Mouse (Mus musculus) forebrain, embryonic 11.5 days (tissue): ENCODE measurements around the gene Rdh16. TPM values are rescaled to one million over a fixed set of nuclear protein-coding genes. Genes with fewer than 3 reads are reported as not detected.
"Not testable (repeated sequence)": the region's sequence is repeated elsewhere in the genome, so short reads cannot be mapped to it uniquely, and the experiment has no call there.

Source experiments
- ATAC-seq: fragments of 200-750 bp; cut with Nextera tagmentation; replicated peaks from 2 replicates; pipeline ENCODE4 v1.8.0; 2017; ENCODE audit warnings: moderate TSS enrichment; ENCODE audit not compliant: low FRiP score
- DNase-seq: peaks from one replicate; pipeline ENCODE4 v3.0.0-alpha.2; 2017; ENCODE audit warnings: low spot score
- H3K27ac ChIP-seq: fragments of 300-500 bp; sonication (generic); 2 replicates; pipeline ENCODE4 v1.5.1; 2014; ENCODE audit warnings: low read depth, low read length
- H3K27me3 ChIP-seq: fragments of 300-500 bp; sonication (generic); 2 replicates; pipeline ENCODE4 v1.6.1; 2014; ENCODE audit warnings: mild to moderate bottlenecking, low read length, mixed read lengths; ENCODE audit not compliant: control insufficient read depth, insufficient read depth
- H3K36me3 ChIP-seq: fragments of 300-500 bp; sonication (generic); 2 replicates; pipeline ENCODE4 v1.6.1; 2014; ENCODE audit warnings: mild to moderate bottlenecking, low read length, moderate library complexity, mixed read lengths; ENCODE audit not compliant: control insufficient read depth, insufficient read depth
- H3K4me1 ChIP-seq: fragments of 300-500 bp; sonication (generic); replicated peaks from 2 replicates; pipeline ENCODE4 v1.6.1; 2014; ENCODE audit warnings: low read length, mixed read lengths; ENCODE audit not compliant: control insufficient read depth, insufficient read depth
- H3K4me2 ChIP-seq: fragments of 300-500 bp; sonication (generic); 2 replicates; pipeline ENCODE4 v1.6.1; 2014; ENCODE audit warnings: low read depth, mild to moderate bottlenecking, low read length, moderate library complexity, mixed read lengths; ENCODE audit not compliant: severe bottlenecking
- H3K4me3 ChIP-seq: fragments of 300-500 bp; sonication (generic); 2 replicates; pipeline ENCODE4 v1.5.1; 2014; ENCODE audit warnings: low read depth, low read length
- H3K9ac ChIP-seq: fragments of 300-500 bp; sonication (generic); 2 replicates; pipeline ENCODE4 v1.6.1; 2014; ENCODE audit warnings: low read length
- H3K9me3 ChIP-seq: fragments of 300-500 bp; sonication (generic); 2 replicates; pipeline ENCODE4 v1.6.1; 2016; ENCODE audit warnings: low read length, mixed read lengths; ENCODE audit not compliant: control insufficient read depth
- WGBS: fragments of 180-500 bp; shearing (Covaris S2); extraction: QIAGEN DNeasy Blood & Tissue Kit; methylation state at CpG from one replicate; pipeline ENCODE4 v1.1.7; 2014; 5-methylcytosine and 5-hydroxymethylcytosine counted together
- polyA plus RNA-seq: library from polyadenylated mRNA; unstranded; fragments of >200 nt; fragmentation: Nextera tagmentation; extraction: Ambion mirVana; gene quantifications from 2 replicates; pipeline ENCODE4 v1.2.1, GENCODE M21; 2014

Rdh16 gene
- not detected in 2 replicates for polyA plus RNA-seq

DNA sequence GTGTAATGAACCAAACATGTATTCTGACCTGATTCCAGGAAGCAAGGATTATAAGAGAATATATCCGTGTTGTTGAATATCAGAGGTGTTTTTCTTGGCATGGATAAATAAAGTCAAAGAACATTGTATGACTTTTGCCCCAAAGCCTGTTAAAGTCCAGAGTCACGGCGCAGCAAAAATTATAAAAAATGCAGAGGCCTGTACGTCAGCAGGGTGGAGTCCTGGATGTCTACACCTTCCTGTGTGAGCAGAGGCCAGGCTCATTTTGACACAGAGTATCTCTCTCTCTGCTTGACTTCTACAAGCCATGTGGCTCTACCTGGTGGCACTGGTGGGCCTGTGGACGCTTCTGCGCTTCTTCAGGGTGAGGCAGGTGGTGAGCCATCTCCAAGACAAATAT is at the start of gene Rdh16:
Gene Rdh16 (plus strand): TSS at position 262 of the 400 bp plus-strand sequence.
- no peak within 1 kb of the TSS for H3K9ac ChIP-seq
- no peaks in the 10 kb centered on the region for H3K27me3 ChIP-seq
- H3K4me1 ChIP-seq, result no peaks in the 10 kb centered on the region
- H3K27ac ChIP-seq, result no peak within 1 kb of the TSS
- no peak within 1 kb of the TSS for H3K4me3 ChIP-seq
- H3K36me3 ChIP-seq, result no peaks in the 10 kb centered on the region
- H3K4me2 ChIP-seq, result no peak within 1 kb of the TSS
- 87% methylated on average over 6 of the region's 6 CpGs for WGBS
- DNase-seq (no peak), ATAC-seq (no peak)
- H3K9me3 ChIP-seq, result no peaks in the 10 kb centered on the region

DNA sequence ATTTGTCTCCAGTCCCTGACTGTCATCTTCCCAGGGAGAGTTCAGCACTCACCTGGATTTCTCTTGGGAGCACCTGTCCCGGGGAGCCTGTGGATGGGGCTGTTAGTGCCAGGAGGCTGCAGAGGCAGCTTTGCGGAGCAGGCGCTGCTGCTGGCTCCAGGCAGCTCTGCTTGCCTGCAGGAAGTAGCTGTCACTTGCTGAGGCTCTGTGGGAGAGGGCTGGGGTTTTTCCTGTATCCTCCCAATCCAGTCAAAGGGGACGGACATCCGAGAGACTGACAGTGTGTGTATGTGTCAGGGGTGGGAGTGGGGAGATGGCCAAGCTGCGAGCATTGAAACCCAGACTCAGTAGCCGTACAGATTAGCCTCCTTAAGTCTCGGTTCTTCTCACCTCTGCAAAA is 49.4 kb upstream of the Rdh16 start, which contains the start of gene Gpr182:
Gene Gpr182 (minus strand): TSS at position 185 of the 400 bp plus-strand sequence.
- H3K36me3 ChIP-seq, result no peaks in the 10 kb centered on the region; the same call in 1 of the 2 replicates
- no peaks in the 10 kb centered on the region for H3K4me1 ChIP-seq
- H3K27me3 ChIP-seq, result no peaks in the 10 kb centered on the region
- H3K4me3 ChIP-seq, result no peak within 1 kb of the TSS
- no peak within 1 kb of the TSS for H3K4me2 ChIP-seq
- H3K27ac ChIP-seq, result no peak within 1 kb of the TSS
- no peak for ATAC-seq
- DNase-seq, result no peak
- no peak within 1 kb of the TSS for H3K9ac ChIP-seq
- WGBS, result 65% methylated on average over 8 of the region's 8 CpGs
- no peaks in the 10 kb centered on the region for H3K9me3 ChIP-seq

- no peak overlapping the region for H3K4me3 ChIP-seq
- no peak overlapping the region for H3K9ac ChIP-seq
- ATAC-seq, result no peak
These were observed 46.3 kb upstream of the Rdh16 start for GRCm38 (mm10) chr10:127754566-127755166.

GRCm38 (mm10) chr10:127755246-127755645 is 45.7 kb upstream of the Rdh16 start:
- WGBS, result 82% methylated on average over 3 of the region's 3 CpGs
- no peak for DNase-seq
- H3K27me3 ChIP-seq, result no peaks in the 10 kb centered on the region
- ATAC-seq, result no peak
- H3K4me3 ChIP-seq, result no peak overlapping the region
- H3K4me2 ChIP-seq, result no peak overlapping the region
- H3K4me1 ChIP-seq, result no peaks in the 10 kb centered on the region
- H3K9ac ChIP-seq, result no peak overlapping the region
- H3K27ac ChIP-seq, result no peak overlapping the region
- H3K9me3 ChIP-seq, result no peaks in the 10 kb centered on the region
- no peaks in the 10 kb centered on the region for H3K36me3 ChIP-seq

More at GRCm38 (mm10) chr10:127754566-127755166, 46.3 kb upstream of the Rdh16 start:
- WGBS, result 92% methylated on average over 6 of the region's 6 CpGs
- no peak overlapping the region for H3K27ac ChIP-seq
- H3K36me3 ChIP-seq, result no peaks in the 10 kb centered on the region
- no peaks in the 10 kb centered on the region for H3K27me3 ChIP-seq
- DNase-seq, result no peak
- H3K4me2 ChIP-seq, result no peak overlapping the region
- no peaks in the 10 kb centered on the region for H3K4me1 ChIP-seq
- H3K9me3 ChIP-seq, result no peaks in the 10 kb centered on the region

- ATAC-seq (no peak), DNase-seq (no peak)
- WGBS, result 46% methylated on average over 17 of the region's 18 CpGs
- H3K36me3 ChIP-seq, result no peaks in the 10 kb centered on the region
- no peak overlapping the region for H3K9ac ChIP-seq
- H3K4me2 ChIP-seq, result no peak overlapping the region
- H3K27ac ChIP-seq, result no peak overlapping the region
- no peaks in the 10 kb centered on the region for H3K4me1 ChIP-seq
- H3K9me3 ChIP-seq, result no peaks in the 10 kb centered on the region
- no peak overlapping the region for H3K4me3 ChIP-seq
- H3K27me3 ChIP-seq, result no peaks in the 10 kb centered on the region
These were observed 45.0 kb upstream of the Rdh16 start for GRCm38 (mm10) chr10:127755770-127756468.

GRCm38 (mm10) chr10:127759181-127760110 is 41.5 kb upstream of the Rdh16 start, which contains the start of the genes Rdh1 and Rdh16f1:
Rdh1 (plus strand) TSS chr10:127759721.
Rdh16f1 (plus strand) TSS chr10:127759787.
- ATAC-seq (no peak), DNase-seq (no peak)
- H3K4me2 ChIP-seq, result no peak within 1 kb of the TSS
- H3K36me3 ChIP-seq, result no peaks in the 10 kb centered on the region
- no peaks in the 10 kb centered on the region for H3K27me3 ChIP-seq
- H3K4me1 ChIP-seq, result no peaks in the 10 kb centered on the region
- no peak within 1 kb of the TSS for H3K27ac ChIP-seq
- no peak within 1 kb of the TSS for H3K9ac ChIP-seq
- H3K9me3 ChIP-seq, result no peaks in the 10 kb centered on the region
- WGBS, result 71% methylated on average over 8 of the region's 9 CpGs
- H3K4me3 ChIP-seq, result no peak within 1 kb of the TSS

- DNase-seq, result peak; percentile 38
- H3K9me3 ChIP-seq, H3K4me3 ChIP-seq, H3K27ac ChIP-seq, H3K4me2 ChIP-seq, H3K4me1 ChIP-seq, H3K36me3 ChIP-seq, H3K27me3 ChIP-seq, ATAC-seq, H3K9ac ChIP-seq: not testable (repeated sequence)
- 89% methylated on average over 10 of the region's 10 CpGs for WGBS
These were observed 38.0 kb upstream of the Rdh16 start for GRCm38 (mm10) chr10:127762926-127763325.

DNA sequence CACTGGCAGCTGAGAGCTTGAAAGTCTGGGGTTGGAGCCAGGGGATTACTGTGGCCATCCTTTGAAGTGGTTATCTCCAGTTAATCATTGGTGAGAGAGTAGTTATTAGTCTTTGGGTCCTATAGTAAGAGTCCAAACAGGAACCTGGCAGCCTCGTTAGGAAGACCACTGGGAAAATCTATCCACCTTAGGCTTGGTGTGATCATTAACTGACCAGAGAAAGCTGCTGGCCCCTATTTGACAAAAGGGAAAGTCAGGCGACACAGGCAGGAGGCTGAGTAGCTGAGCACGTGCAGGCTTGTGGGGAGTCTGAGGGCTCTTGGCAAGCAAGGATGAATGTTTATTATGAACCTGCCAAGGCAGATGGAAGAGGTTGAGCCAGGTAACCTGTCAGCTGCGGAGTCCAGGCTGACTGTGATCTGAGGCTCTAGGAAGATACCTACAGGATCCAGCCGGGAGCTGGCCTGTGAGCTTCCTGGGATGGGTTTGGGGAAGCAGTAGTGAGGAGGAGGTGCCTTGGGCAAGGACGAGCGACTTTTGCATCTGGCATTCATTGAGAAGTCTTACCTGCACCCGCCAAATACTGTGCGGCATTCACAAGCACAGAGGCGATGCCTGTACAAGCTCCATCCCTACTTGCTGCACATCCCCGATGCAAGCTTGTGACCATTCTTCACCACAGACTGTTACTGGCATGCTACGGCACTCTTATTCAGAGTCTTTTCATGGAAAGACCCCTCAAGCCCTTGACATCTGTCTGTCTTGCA is 36.9 kb upstream of the Rdh16 start:
- H3K36me3 ChIP-seq, result no peaks in the 10 kb centered on the region
- ATAC-seq, result no peak
- H3K4me2 ChIP-seq, result no peak overlapping the region
- WGBS, result 72% methylated on average over 12 of the region's 12 CpGs
- H3K9me3 ChIP-seq, result no peaks in the 10 kb centered on the region
- H3K27ac ChIP-seq, result no peak overlapping the region
- no peaks in the 10 kb centered on the region for H3K4me1 ChIP-seq
- no peaks in the 10 kb centered on the region for H3K27me3 ChIP-seq
- peak; percentile 19 for DNase-seq
- H3K9ac ChIP-seq, result no peak overlapping the region
- no peak overlapping the region for H3K4me3 ChIP-seq
